Mouse (Mus musculus) hindbrain, embryonic 14.5 days (tissue): ENCODE measurements around the gene Tex11. TPM values are rescaled to one million over a fixed set of nuclear protein-coding genes. Genes with fewer than 3 reads are reported as not detected.

Experiments
- ATAC-seq: fragments of 200-750 bp; cut with Nextera tagmentation; 2 replicates; pipeline ENCODE4 v1.8.0; 2017; ENCODE audit warnings: moderate number of reproducible peaks, mild to moderate bottlenecking, moderate TSS enrichment, moderate library complexity; ENCODE audit not compliant: low FRiP score
- DNase-seq: peaks from one replicate; pipeline ENCODE4 v3.0.0-alpha.2; 2015; ENCODE audit warnings: low spot score
- H3K27ac ChIP-seq: fragments of 300-500 bp; sonication (generic); 2 replicates; pipeline ENCODE4 v1.5.1; 2014; ENCODE audit warnings: mild to moderate bottlenecking, moderate library complexity
- H3K27me3 ChIP-seq: fragments of 300-500 bp; sonication (generic); 2 replicates; pipeline ENCODE4 v1.6.1; 2014; ENCODE audit warnings: mild to moderate bottlenecking, low read length, mixed read lengths; ENCODE audit not compliant: control insufficient read depth, insufficient read depth
- H3K36me3 ChIP-seq: fragments of 300-500 bp; sonication (generic); replicated peaks from 2 replicates; pipeline ENCODE4 v1.6.1; 2014; ENCODE audit not compliant: control insufficient read depth, insufficient read depth
- H3K4me1 ChIP-seq: fragments of 300-500 bp; sonication (generic); replicated peaks from 2 replicates; pipeline ENCODE4 v1.6.1; 2014; ENCODE audit warnings: antibody characterized with exemption, low read length, mixed read lengths; ENCODE audit not compliant: control insufficient read depth, insufficient read depth
- H3K4me2 ChIP-seq: fragments of 300-500 bp; sonication (generic); replicated peaks from 2 replicates; pipeline ENCODE4 v1.6.1; 2014; ENCODE audit warnings: mild to moderate bottlenecking, moderate library complexity
- H3K4me3 ChIP-seq: fragments of 300-500 bp; sonication (generic); replicated peaks from 2 replicates; pipeline ENCODE4 v1.5.1; 2014; ENCODE audit warnings: mild to moderate bottlenecking, low read length
- H3K9ac ChIP-seq: fragments of 300-500 bp; sonication (generic); 2 replicates; pipeline ENCODE4 v1.6.1; 2014
- H3K9me3 ChIP-seq: fragments of 300-500 bp; sonication (generic); 2 replicates; pipeline ENCODE4 v1.6.1; 2016; ENCODE audit warnings: low read length; ENCODE audit not compliant: control insufficient read depth
- WGBS: fragments of 180-500 bp; shearing (Covaris S2); extraction: QIAGEN DNeasy Blood & Tissue Kit; methylation state at CpG from one replicate; pipeline ENCODE4 v1.1.7; 2014; 5-methylcytosine and 5-hydroxymethylcytosine counted together
- polyA plus RNA-seq: library from polyadenylated mRNA; unstranded; fragments of >200 nt; fragmentation: Nextera tagmentation; extraction: Ambion mirVana; gene quantifications from 2 replicates; pipeline ENCODE4 v1.2.1, GENCODE M21; 2014

Gene Tex11
- polyA plus RNA-seq, 1 experiment from 2014 or later, result 0.17 TPM

DNA sequence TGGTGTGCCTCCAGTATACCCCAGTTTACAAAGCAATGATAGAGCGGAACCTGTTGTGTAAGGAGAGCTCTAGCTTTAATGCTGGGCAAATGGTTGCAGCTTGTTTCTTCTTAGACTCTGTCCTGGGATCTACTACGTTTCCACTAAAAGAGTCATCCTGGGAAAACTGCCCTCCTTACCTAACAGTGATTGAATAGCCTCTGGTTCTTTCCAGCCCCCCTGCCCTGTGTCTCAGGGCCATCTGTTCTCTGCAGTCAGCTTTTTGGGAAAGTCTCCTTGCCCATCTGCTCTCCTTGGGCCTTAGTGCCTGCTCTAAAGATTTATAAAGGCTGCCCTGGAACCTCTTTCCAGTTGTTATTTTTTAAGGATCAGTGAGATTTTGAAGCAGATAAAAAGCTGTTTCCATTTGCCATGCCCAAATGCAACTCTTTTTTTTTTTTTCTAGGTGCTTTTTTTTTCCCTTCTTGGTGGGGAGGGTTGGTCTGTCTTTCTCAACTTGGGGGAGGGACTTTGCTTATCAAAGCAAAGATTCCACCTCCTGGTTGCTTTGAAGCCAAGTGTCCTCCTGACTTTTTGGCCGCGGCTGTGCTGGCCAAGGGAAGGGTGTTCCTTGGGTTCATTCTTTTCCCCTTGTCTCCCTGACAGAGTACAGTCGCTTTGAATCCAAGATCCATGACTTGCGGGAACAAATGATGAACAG lies 263.3 kb downstream of the Tex11 start:
- no peak for ATAC-seq
- H3K9me3 ChIP-seq, result no peaks in the 10 kb centered on the region
- WGBS, result 76% methylated on average over 6 of the region's 6 CpGs
- H3K9ac ChIP-seq, result no peak overlapping the region
- H3K36me3 ChIP-seq, result peaks cover 27% of the 10 kb centered on the region
- H3K27me3 ChIP-seq, result no peaks in the 10 kb centered on the region
- no peaks in the 10 kb centered on the region; the same call in 1 of the 2 replicates for H3K4me1 ChIP-seq
- H3K27ac ChIP-seq, result no peak overlapping the region
- no peak for DNase-seq
- no peak overlapping the region for H3K4me3 ChIP-seq
- H3K4me2 ChIP-seq, result no peak overlapping the region

DNA sequence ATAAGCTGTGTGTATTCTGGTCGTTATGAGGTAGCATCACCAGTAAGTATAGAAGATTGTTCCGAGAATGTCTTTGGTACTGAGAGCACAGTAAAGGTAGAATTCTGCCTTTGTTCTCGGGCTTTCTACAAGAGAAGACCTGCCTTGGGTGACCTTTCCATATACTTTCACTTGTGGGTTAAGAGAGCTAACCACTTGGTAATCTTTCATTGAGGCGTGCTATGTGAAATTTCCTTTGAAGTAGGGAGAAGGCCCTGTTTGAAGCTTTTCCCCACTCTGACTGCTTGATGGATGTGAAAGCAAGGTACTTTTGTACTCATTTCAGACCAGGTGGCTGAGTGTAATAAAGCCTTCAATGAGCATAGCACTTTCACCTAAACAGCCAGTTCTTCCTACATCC lies 270.1 kb downstream of the Tex11 start:
- H3K9me3 ChIP-seq, result no peaks in the 10 kb centered on the region
- 88% methylated on average over 4 of the region's 4 CpGs for WGBS
- no peaks in the 10 kb centered on the region for H3K4me1 ChIP-seq
- no peak overlapping the region for H3K4me3 ChIP-seq
- H3K27ac ChIP-seq, result no peak overlapping the region
- DNase-seq, result no peak
- H3K36me3 ChIP-seq, result 0 out of 2 replicates have a peak, but pooled peaks cover 5% of the 10 kb centered on the region
- H3K9ac ChIP-seq, result no peak overlapping the region
- H3K4me2 ChIP-seq, result no peak overlapping the region
- no peak for ATAC-seq
- no peaks in the 10 kb centered on the region for H3K27me3 ChIP-seq

Other genes starting within 250 kb of the Tex11 start
- gene Slc7a3, start 26.4 kb upstream of the Tex11 start, polyA plus RNA-seq, result 3.8 and 6.7 TPM in 2 replicates
- 41.4 and 42.3 TPM in 2 replicates for gene Snx12, start 162.9 kb upstream of the Tex11 start, polyA plus RNA-seq
- 0.81 and 0.99 TPM in 2 replicates for gene Foxo4, start 194.9 kb upstream of the Tex11 start, polyA plus RNA-seq
- not detected in 2 replicates for gene Gm614, start 204.3 kb upstream of the Tex11 start, polyA plus RNA-seq
- gene Il2rg, start 208.6 kb upstream of the Tex11 start, polyA plus RNA-seq, result 4.9 and 7.6 TPM in 2 replicates
- gene Gm20489, start 209.4 kb upstream of the Tex11 start, polyA plus RNA-seq, result not detected in 2 replicates
- 28.0 and 33.9 TPM in 2 replicates for gene Med12, start 214.4 kb upstream of the Tex11 start, polyA plus RNA-seq
- gene Nlgn3, start 239.5 kb upstream of the Tex11 start, polyA plus RNA-seq, result 95.9 and 116 TPM in 2 replicates